Mouse (Mus musculus): Measurements from ENCODE around the gene Ccdc117. TPM values are rescaled to one million over a fixed set of nuclear protein-coding genes. Genes with fewer than 3 reads are reported as not detected.

Gene Ccdc117
- total RNA-seq, 2 experiments from 2014 or later: 32.0 to 35.2 TPM

Other genes with a start within 250 kb of the Ccdc117 start
- gene Znrf3, start 97.3 kb downstream of the Ccdc117 start, total RNA-seq (2021): 1 to 10 TPM; 7.3 to 7.5 TPM
- gene Xbp1, start 21.5 kb downstream of the Ccdc117 start, total RNA-seq (2021): 10 to 100 TPM; 68.6 to 69.9 TPM
- not detected for gene Ankrd36, start 27.5 kb upstream of the Ccdc117 start, total RNA-seq (2021)
- gene Mrps24, start 173.5 kb upstream of the Ccdc117 start, total RNA-seq (2021): 100 to 1,000 TPM; 152 to 158 TPM
- gene Urgcp, start 220.2 kb upstream of the Ccdc117 start, total RNA-seq (2021): 10 to 100 TPM; 58.9 to 59.4 TPM
- gene Dbnl, start 246.3 kb upstream of the Ccdc117 start, total RNA-seq (2021): 10 to 100 TPM; 29.3 to 31.6 TPM